Mouse (Mus musculus): ENCODE measurements around the gene Pola1.

GRCm38 (mm10) chrX:93397089-93397488, 234.9 kb downstream of the Pola1 start:
- TF ChIP-seq EP300 (IDR thresholded peaks at IDR 0.05; ENCODE audit: low read length) (no peak), SMC3 (IDR thresholded peaks at IDR 0.05; ENCODE audit: low read depth, low read length) (no peak), CTCF (conservative IDR thresholded peaks at IDR 0.05 in 1 of 2, IDR thresholded peaks at IDR 0.05 in 1 of 2; ENCODE audit: low read depth in 2 of 2, low read length in 2 of 2) (no peak), USF1 (IDR thresholded peaks at IDR 0.05; ENCODE audit: low read depth, low read length) (no peak), MAX (IDR thresholded peaks at IDR 0.05; ENCODE audit: low read length) (no peak)
